Mouse (Mus musculus): ENCODE results near the gene Gast.

The Gast gene

DNA sequence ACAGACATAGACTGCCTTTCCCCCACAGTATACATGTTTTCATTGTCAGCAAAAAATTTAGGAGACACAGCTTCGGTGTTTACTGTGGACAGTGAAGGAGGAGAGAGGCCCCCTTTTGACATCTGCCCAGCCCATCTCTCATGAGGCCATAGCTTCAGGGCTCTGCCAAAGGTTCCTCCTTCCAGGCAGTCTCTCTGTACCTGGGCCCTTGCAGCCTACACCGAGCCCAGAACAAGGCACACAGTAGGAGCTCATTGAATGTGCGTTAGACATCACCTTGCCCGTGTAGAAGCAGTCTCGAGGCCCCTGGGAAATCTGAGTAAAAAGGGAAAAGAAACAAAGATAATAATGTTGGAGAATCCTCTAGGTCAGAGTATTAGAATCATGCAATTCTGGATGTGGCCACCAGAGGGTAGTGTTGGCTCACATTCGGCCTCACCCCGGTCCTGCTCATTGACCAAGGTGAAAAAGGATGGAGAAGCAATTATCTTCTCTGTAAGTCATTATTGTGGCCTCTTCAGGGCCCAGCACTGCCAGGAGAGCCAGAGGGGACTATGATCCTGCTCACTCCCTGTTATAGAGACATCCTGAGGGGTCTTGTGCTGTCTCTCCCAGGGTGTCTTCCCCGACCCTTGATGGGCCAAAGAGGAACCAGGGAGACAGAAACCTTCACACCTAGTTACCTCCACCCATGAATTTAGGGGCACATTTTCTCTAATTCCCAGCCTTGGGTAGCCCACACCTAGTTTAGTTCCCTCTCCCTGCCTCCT lies 28.2 kb downstream of the Gast start:
- peak; percentile 53 for DNase-seq (ENCODE audit: low spot score)

DNA sequence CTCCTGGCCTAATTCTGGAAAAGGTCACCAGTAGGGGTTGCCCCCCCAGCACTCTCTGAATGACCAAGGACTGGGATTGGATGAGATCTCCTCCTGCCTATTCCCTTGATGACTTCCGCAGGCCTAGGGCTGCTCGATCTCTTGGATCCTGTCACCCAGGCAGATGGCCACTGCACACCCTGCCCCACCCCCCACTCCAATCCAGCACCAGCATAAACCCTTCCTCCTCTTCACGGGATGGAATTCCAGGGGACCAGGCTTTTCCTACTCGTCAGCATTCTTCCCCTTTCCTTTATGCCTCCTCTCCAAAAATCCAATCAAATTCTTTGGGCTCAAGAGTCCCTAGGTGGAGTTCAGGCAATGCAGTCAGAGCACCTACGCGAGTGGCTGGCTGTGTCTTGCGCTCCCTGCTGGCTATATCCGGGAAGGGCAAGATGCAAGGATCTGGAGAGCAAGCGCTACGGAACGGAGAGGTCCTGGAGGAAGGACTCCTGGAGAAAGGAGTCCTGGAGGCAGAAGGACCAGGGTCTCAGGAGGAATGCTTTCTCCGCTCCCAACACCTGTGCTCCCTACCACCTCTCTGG lies 28.9 kb downstream of the Gast start:
- DNase-seq (ENCODE audit: low spot score) = peak; percentile 22

DNA sequence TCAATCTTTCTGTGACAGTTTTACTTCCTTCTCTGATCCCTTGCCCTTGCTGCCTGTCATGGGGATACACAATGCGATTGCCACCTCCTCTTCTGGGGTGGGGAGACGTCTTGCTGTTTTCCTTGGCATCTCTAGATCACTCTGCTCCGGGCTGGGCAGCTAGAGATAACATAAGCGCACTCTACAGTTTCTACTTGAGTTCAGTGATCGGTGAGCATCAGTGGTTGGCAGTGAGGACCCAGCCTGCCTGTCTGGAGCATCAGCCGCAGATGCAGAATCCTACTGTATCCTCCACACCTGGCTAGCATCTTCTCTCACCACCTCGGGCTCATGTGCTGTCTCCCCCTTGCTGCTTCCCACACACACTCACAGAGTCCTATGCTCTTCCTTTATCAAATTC lies 34.9 kb downstream of the Gast start:
- DNase-seq (ENCODE audit: low spot score) = no peak

DNA sequence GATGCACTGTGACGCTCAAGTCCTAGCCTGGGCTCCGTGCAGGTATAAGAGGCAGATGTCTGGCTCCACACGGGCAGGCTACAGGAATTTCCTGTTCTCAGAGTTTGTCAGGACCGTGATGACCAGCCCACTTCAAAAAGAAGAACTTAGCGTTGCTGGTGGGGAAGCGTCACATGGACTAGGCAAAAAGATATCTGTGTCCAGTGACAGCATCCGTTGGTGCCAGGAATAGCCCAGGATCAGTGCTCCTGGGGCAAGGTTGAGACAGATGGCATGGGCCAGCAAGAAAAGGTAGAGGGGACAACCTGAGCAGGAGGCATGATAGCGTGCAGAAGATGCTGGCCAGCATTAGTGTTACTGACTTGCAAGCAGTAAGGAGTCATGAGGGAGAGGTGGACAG lies 35.6 kb downstream of the Gast start:
- no peak for DNase-seq (ENCODE audit: low spot score)

DNA sequence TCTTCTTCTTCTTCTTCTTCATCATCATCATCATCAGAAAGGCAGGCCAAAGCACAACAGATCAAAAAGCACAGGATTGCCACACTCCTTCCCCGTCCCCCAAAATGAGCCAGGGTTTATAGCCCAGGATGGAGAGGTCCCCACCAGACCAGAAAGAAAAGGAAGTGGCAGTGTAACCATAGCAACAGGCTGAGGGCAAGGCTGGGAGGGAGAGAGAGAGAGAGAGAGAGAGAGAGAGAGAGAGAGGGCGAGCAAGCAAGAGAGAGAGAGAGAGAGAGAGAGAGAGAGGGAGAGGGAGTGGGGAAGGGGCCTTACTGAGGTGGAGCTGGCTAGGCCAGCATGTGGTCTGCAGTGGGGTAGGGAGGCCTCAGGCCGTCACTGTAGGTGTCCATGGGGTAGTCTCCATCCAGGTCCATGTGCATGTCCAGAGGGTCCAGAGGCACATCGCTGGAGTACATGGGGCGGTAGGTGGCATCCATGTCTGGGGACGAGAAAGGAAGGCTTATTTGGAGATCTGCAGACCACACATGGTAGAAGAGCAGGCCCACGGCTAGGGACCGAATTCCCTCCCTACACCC lies 37.9 kb downstream of the Gast start:
- DNase-seq (ENCODE audit: low spot score) = no peak

DNA sequence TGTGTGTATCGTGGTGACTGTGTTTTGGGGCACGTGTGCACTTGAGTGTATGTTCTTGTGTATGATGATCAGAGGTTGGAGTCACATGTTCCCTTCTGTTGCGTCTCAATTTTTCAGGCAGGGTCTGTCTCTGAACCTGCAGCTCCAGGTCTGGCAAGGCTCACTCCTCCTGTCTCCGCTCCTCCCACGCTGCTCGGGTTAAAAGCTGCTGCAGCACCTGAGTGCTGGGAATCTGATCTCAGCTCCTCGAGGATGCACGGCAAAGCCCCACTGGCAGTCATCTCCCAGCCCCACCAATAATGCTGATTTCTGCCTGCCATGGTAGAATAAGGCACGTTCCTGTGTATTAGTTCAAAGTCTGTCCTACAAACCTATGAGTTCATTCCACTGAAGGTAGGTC lies 40.9 kb downstream of the Gast start:
- no peak for DNase-seq (ENCODE audit: low spot score)

DNA sequence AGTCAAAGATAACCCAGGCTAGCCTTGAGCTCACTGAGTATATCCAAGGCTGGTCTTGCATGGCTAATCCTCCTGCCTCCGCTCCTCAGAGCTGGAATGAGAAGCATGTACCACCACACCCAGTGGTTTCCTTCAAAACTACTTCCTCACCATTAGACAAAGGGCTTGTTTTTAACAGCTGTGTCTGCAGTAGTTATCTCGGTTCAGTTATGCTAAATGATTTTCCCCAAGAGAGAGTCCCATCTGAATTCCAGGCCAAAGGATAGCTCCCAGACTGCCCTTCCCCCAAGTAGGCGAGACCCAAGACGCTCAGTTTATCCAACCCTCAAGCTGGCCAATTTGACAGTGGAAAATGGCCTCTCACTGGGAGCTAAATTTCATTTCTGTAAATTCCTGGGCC lies 41.8 kb downstream of the Gast start:
- no peak for DNase-seq (ENCODE audit: low spot score)

DNA sequence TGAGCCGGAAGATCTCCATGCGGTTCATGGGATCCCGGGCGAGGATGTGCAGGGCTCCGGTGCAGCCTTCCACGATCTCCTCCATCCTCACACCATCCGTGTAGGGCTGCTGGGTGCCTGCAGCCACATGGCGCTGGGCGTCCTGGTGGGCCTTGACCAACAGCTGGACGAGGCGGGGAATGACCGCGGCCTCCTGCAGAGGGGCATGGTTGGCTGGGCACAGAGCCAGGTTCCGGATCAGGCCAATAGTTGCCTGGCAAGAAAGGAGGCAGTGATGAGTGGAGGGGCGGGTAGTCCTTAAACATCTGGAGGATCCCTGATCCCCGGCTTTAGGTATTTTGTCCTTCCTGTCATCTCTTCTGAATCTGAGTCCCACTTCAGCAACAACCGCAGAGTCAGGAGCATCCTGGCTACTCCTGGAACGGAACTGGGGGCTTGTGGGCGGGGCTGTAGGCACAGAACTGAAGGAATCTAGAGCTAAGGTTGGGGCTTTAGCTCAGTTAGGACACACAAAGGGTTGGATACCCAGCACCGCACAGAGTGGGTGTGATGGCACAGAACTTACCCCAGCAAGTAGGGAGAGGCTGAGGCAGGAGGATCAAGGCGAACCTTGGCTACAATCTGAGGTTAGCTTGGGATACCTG lies 42.7 kb downstream of the Gast start:
- no peak for DNase-seq (ENCODE audit: low spot score)

DNA sequence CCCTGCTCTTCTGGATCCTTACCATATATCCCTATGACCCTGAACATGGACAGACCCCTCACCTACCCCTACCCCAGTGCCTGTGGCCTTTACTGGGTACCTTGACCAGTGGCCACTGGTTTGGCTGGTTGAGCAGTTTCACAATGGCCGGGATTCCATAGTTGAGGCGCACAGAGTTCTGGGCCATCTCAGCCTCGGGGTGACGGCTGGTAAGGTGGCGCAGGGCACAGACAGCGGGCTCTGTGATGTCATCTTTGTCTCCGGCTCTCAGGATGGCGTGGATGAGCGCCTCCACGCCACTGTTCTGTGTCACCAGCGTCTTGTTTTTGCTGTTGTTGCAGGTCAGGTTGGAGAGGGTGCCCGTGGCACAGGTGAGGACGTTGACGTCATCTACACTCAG lies 43.8 kb downstream of the Gast start:
- DNase-seq (ENCODE audit: low spot score) = no peak

DNA sequence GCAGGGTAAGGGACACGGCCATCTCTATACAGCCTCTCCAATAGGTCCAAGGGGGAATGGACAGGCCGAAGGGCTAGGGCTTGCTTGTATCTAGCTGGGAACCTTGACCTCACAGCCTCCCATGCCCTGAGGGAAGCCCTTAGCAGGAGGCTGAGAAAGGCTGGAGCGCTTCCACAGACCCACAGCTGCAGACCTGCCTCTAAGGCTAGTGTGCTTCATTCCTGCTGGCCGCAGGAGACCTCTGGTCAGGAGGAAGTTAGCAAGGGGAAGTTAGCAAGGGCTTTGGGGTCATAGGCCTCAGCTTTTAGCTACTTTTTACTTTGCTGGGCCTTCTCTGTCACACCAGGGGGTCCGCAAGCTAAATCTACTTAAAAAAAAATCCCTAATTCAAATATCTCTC lies 44.2 kb downstream of the Gast start:
- DNase-seq (ENCODE audit: low spot score) = no peak

DNA sequence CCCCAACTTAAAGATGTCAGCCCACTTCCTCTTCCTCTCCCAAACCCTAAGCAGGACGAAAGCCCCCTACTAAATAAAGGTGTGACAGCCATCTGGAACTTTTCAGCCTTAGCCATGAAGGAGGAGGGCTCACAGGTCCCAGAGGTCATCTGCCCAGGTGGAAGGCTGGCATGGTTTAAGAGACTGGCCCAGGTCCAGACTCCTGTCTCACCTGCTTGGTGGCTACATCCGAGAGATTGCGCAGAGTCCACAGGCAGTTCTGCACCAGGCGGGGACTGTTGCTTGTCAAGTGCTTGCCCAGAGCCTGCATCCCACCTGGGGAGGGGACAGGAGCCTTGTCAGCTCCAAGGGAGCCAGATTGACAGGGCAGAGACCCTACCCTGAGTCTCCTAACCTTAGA lies 45.1 kb downstream of the Gast start:
- DNase-seq (ENCODE audit: low spot score) = no peak

DNA sequence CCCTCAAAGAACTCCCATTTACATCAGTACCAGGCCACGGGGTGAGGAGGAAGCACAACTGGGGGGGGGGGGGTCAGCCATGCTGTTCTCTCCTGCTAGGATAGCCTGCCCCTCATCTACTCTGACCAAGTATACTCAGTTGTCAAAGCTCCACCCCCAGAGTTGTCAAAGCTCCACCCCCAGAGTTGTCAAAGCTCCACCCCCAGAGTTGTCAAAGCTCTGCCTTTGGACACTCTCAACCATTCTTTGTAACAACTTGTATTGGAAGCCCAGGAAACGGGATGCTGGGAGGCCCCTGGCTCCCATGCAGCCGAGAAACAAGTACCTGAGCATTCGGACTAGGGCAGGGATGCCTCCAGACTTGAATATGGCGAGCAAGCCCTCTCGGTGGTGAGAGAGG lies 48.5 kb downstream of the Gast start:
- no peak for DNase-seq (ENCODE audit: low spot score)

DNA sequence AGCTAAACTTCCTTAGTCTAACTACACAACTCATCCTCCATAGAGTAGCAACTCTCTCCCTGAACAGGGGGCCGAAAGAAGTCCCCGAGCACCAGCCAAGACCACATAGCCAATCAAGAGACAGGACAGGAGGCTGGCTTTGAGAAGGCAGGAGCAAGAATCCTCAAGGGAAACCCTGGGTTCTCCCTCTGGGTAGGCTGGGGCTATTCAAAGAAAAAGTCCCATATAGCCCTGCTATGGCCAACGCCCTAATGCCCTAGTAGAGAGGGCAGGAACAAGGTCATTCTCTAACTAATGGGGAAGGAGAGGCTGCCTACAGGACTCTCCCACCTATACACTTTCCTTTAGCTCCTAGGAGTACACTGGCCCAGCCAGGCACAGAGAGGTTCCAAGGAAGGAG lies 50.8 kb downstream of the Gast start:
- DNase-seq (ENCODE audit: low spot score) = no peak

DNA sequence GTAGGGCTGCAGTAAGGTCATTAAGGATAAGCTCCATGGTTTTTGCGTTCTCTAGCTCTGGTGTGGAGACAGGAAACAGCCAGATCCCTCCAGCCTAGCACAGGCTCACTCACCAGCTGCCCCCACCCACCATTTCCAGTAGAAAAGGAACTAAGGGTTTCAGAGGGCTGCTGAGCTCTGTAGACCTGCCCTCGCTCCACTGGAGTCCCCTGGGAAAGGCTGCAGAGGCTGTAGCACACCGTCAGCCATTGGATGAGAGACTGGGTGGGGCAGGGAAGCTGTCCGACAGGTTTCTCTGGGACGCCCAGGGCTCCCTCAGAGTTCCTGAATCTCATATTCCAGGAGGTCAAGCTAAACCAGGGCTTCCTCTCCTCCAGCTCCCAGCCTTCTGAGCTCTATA lies 52.4 kb downstream of the Gast start:
- no peak for DNase-seq (ENCODE audit: low spot score)

All from spleen, adult 12 weeks (tissue).